8 mouse cellular contexts compared by ENCODE assay signal in genomic region chr8:83998231-83999056, GRCm38 (mm10). TPM values are rescaled to one million over a fixed set of nuclear protein-coding genes. Genes with fewer than 3 reads are reported as not detected.
DNase-seq lines count a peak whose midpoint lies in the region; ATAC-seq lines count a peak whose summit lies in the region.

No protein-coding gene starts in this region.

- 4% methylated on average over 80 of the region's 92 CpGs for WGBS in hindbrain, embryonic 10.5 days
- WGBS in limb, embryonic 10.5 days: 14% methylated on average over 92 of the region's 92 CpGs

- no peaks in the 10 kb centered on the region for H3K9me3 ChIP-seq in hindbrain, embryonic 10.5 days
- H3K9me3 ChIP-seq in limb, embryonic 10.5 days (replicated peaks): no peaks in the 10 kb centered on the region

- H3K36me3 ChIP-seq in hindbrain, embryonic 10.5 days: peaks cover 63% of the 10 kb centered on the region
- peaks cover 57% of the 10 kb centered on the region for H3K36me3 ChIP-seq in limb, embryonic 10.5 days

- H3K4me1 ChIP-seq in hindbrain, embryonic 10.5 days (replicated peaks): peaks cover 47% of the 10 kb centered on the region
- H3K4me1 ChIP-seq in limb, embryonic 10.5 days: peaks cover 56% of the 10 kb centered on the region

- peak overlapping the region; percentile 86 for H3K4me3 ChIP-seq in hindbrain, embryonic 10.5 days
- peak overlapping the region; percentile 87 for H3K4me3 ChIP-seq in limb, embryonic 10.5 days

- H3K27me3 ChIP-seq in hindbrain, embryonic 10.5 days (ENCODE audit: insufficient read depth, poor library complexity, severe bottlenecking): peaks cover 58% of the 10 kb centered on the region
- H3K27me3 ChIP-seq in limb, embryonic 10.5 days (ENCODE audit: low read depth, poor library complexity, severe bottlenecking): peaks cover 42% of the 10 kb centered on the region

- DNase-seq in heart, adult 11 months: peak; percentile 97
- DNase-seq in heart, adult 8-10 months (ENCODE audit: low spot score): no peak
- peak; percentile 56 for DNase-seq in adrenal gland, postnatal 25 days
- DNase-seq in hindbrain, embryonic 10.5 days (ENCODE audit: low spot score): peak; percentile 72
- peak; percentile 79 for DNase-seq in limb, embryonic 10.5 days (ENCODE audit: low spot score)
- peak; percentile 72 for DNase-seq in mesoderm, embryonic 11.5 days (ENCODE audit: low read depth, low spot score)
- peak; percentile 78 to 81 for DNase-seq in spleen, postnatal 10 days (ENCODE audit: low spot score in 2 of 2)

- peak overlapping the region; percentile 87 for H3K27ac ChIP-seq in hindbrain, embryonic 10.5 days
- peak overlapping the region; percentile 88 for H3K27ac ChIP-seq in limb, embryonic 10.5 days

- peak; percentile 39 for ATAC-seq in erythroblast, adult 5-6 weeks (replicated peaks; ENCODE audit: low FRiP score, poor library complexity, severe bottlenecking)

RNA-seq across cellular contexts. Expression of gene Samd1, which starts 1.0 kb away (rescaled TPM):
- total RNA-seq in heart, adult 8-10 months (2022): 10 to 100 TPM; 26.4 to 28.5 (median 27.2) TPM
- total RNA-seq in adrenal gland, postnatal 25 days (2021): 44.8 and 49.8 TPM in 2 replicates
- total RNA-seq in erythroblast, adult 5-6 weeks (2015; ENCODE audit: low replicate concordance): 14.8 and 33.2 TPM in 2 replicates
- total RNA-seq in erythroblast, adult 5-6 weeks (2017; ENCODE audit: low replicate concordance): 32.5 and 36.0 TPM in 2 replicates
- polyA plus RNA-seq in hindbrain, embryonic 10.5 days (2016; fragmentation: Nextera tagmentation; extraction: Ambion mirVana): 7.6 and 9.5 TPM in 2 replicates
- 10.3 and 12.5 TPM in 2 replicates for polyA plus RNA-seq in limb, embryonic 10.5 days (2016; fragmentation: Nextera tagmentation; extraction: Ambion mirVana)

RNA-seq across cellular contexts. Expression of gene 1700067K01Rik, which starts 2.9 kb away (rescaled TPM):
- under 1 TPM in 3 of 4 experiments, not detected in 1; 0.25 to 0.50 (median 0.33) TPM for total RNA-seq in heart, adult 8-10 months (2022)
- total RNA-seq in adrenal gland, postnatal 25 days (2021): 0.67 TPM in 1 of 2 replicates, not detected in the other
- 1.3 TPM in 1 of 2 replicates, not detected in the other for total RNA-seq in erythroblast, adult 5-6 weeks (2015; ENCODE audit: low replicate concordance)
- 0.51 and 2.6 TPM in 2 replicates for total RNA-seq in erythroblast, adult 5-6 weeks (2017; ENCODE audit: low replicate concordance)
- 0.52 and 0.54 TPM in 2 replicates for polyA plus RNA-seq in hindbrain, embryonic 10.5 days (2016; fragmentation: Nextera tagmentation; extraction: Ambion mirVana)
- 0.28 and 0.73 TPM in 2 replicates for polyA plus RNA-seq in limb, embryonic 10.5 days (2016; fragmentation: Nextera tagmentation; extraction: Ambion mirVana)

RNA-seq across cellular contexts. Expression of gene 2210011C24Rik, which starts 13.5 kb away (rescaled TPM):
- 1 to 10 TPM; 1.6 to 4.0 (median 3.2) TPM for total RNA-seq in heart, adult 8-10 months (2022)
- total RNA-seq in adrenal gland, postnatal 25 days (2021): not detected in 2 replicates
- total RNA-seq in erythroblast, adult 5-6 weeks (2015; ENCODE audit: low replicate concordance): not detected in 2 replicates
- total RNA-seq in erythroblast, adult 5-6 weeks (2017; ENCODE audit: low replicate concordance): not detected in 2 replicates
- 0.86 TPM in 1 of 2 replicates, not detected in the other for polyA plus RNA-seq in hindbrain, embryonic 10.5 days (2016; fragmentation: Nextera tagmentation; extraction: Ambion mirVana)
- polyA plus RNA-seq in limb, embryonic 10.5 days (2016; fragmentation: Nextera tagmentation; extraction: Ambion mirVana): 0.13 TPM in 1 of 2 replicates, not detected in the other

RNA-seq across cellular contexts. Expression of gene Palm3, which starts 22.8 kb away (rescaled TPM):
- under 1 TPM; 0.11 to 0.41 (median 0.23) TPM for total RNA-seq in heart, adult 8-10 months (2022)
- 0.76 and 1.4 TPM in 2 replicates for total RNA-seq in adrenal gland, postnatal 25 days (2021)
- total RNA-seq in erythroblast, adult 5-6 weeks (2015; ENCODE audit: low replicate concordance): not detected in 2 replicates
- total RNA-seq in erythroblast, adult 5-6 weeks (2017; ENCODE audit: low replicate concordance): not detected in 2 replicates
- polyA plus RNA-seq in hindbrain, embryonic 10.5 days (2016; fragmentation: Nextera tagmentation; extraction: Ambion mirVana): 9.2 and 10.0 TPM in 2 replicates
- 6.5 and 6.6 TPM in 2 replicates for polyA plus RNA-seq in limb, embryonic 10.5 days (2016; fragmentation: Nextera tagmentation; extraction: Ambion mirVana)

RNA-seq across cellular contexts. Expression of gene Prkaca, which starts 25.7 kb away (rescaled TPM):
- total RNA-seq in heart, adult 8-10 months (2022): 100 to 1,000 TPM; 314 to 382 (median 360) TPM
- 284 and 302 TPM in 2 replicates for total RNA-seq in adrenal gland, postnatal 25 days (2021)
- 7.5 and 9.8 TPM in 2 replicates for total RNA-seq in erythroblast, adult 5-6 weeks (2015; ENCODE audit: low replicate concordance)
- total RNA-seq in erythroblast, adult 5-6 weeks (2017; ENCODE audit: low replicate concordance): 6.7 and 7.1 TPM in 2 replicates
- polyA plus RNA-seq in hindbrain, embryonic 10.5 days (2016; fragmentation: Nextera tagmentation; extraction: Ambion mirVana): 170 and 194 TPM in 2 replicates
- polyA plus RNA-seq in limb, embryonic 10.5 days (2016; fragmentation: Nextera tagmentation; extraction: Ambion mirVana): 136 and 158 TPM in 2 replicates
